Mouse (Mus musculus) small intestine, adult 2 months (tissue): ENCODE results near the gene Gm11037. TPM values are rescaled to one million over a fixed set of nuclear protein-coding genes. Genes with fewer than 3 reads are reported as not detected.

Experiments used
- H3K27ac ChIP-seq: fragments of 200-500 bp; 2 replicates; pipeline ENCODE4 v1.5.1; 2012; ENCODE audit warnings: low read depth, low read length, control low read depth, inconsistent platforms; ENCODE audit not compliant: insufficient read depth
- H3K27me3 ChIP-seq: fragments of 200-500 bp; 2 replicates; pipeline ENCODE4 v1.6.1; 2012; ENCODE audit warnings: mild to moderate bottlenecking, moderate library complexity, low read length, inconsistent platforms; ENCODE audit not compliant: control insufficient read depth, insufficient read depth
- H3K36me3 ChIP-seq: fragments of 200-500 bp; 2 replicates; pipeline ENCODE4 v1.6.1; 2012; ENCODE audit warnings: mild to moderate bottlenecking, low read length, control low read depth, inconsistent platforms; ENCODE audit not compliant: control insufficient read depth, insufficient read depth
- H3K4me1 ChIP-seq: fragments of 200-500 bp; 2 replicates; pipeline ENCODE4 v1.6.1; 2012; ENCODE audit warnings: low read length, inconsistent platforms, mixed read lengths; ENCODE audit not compliant: control insufficient read depth, insufficient read depth, insufficient read length
- H3K4me3 ChIP-seq: fragments of 200-500 bp; 2 replicates; pipeline ENCODE4 v1.5.1; 2012; ENCODE audit warnings: low read depth, mild to moderate bottlenecking, control low read depth, inconsistent platforms, low read length, moderate library complexity
- CTCF ChIP-seq: fragments of 200-500 bp; IDR thresholded peaks from 2 replicates; pipeline ENCODE4 v1.5.1; 2012; ENCODE audit warnings: low read depth, mild to moderate bottlenecking, control low read depth, inconsistent platforms, low read length, moderate library complexity, mixed read lengths; ENCODE audit not compliant: insufficient replicate concordance, insufficient read length; ENCODE audit errors: extremely low read depth
- POLR2A ChIP-seq: fragments of 200-500 bp; IDR thresholded peaks from 2 replicates; pipeline ENCODE4 v1.6.1; 2012; ENCODE audit warnings: low read depth, mild to moderate bottlenecking, control low read depth, inconsistent platforms, low read length, moderate library complexity
- WGBS: fragments of 180-500 bp; shearing (Covaris S2); methylation state at CpG from one replicate; pipeline ENCODE4 v1.1.7; 2018; 5-methylcytosine and 5-hydroxymethylcytosine counted together
- polyA plus RNA-seq: library from polyadenylated mRNA; depleted of rRNA; stranded (reverse); fragments of >200 nt; gene quantifications from 2 replicates; pipeline ENCODE4 v1.2.3, GENCODE M21; 2012

Gm11037 gene
- polyA plus RNA-seq, 1 experiment, result not detected

DNA sequence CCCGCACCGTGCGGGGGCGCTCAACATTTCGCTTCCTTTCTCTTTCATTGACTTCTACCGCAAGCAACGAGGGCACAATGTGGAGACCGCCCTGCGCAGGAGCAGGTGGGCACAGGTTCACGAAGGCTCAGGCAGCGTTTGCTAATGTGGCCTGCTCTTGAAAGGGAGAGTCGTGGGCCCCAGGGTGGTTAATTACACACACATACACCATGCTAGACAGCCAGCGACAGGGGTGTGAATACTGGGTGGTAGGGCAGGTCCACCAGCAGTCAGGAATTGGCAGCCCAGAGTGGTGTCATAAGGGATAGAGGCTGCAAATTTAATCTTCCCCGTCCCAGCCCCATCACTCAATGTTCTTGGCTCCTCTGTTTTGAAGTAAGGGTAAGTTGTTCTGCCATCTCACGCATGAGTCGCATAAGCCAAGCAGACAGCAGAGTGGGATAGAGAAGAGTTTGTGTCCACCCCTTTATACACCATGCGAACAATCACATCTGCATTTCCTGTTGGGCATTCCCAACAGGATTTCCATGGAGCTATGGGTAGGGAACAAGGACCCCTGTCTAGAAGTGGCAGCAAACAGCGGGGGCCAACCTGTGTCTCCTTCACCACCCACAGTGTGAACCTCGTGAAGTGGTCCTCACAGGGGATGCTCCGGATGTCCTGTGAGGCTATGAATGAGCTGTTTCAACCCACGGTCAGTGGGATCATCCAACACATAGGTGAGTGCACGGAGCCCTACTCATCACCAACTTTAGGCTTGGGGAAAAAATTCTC, 9.9 kb downstream of the Gm11037 start:
- peak overlapping the region; percentile 27 for H3K4me3 ChIP-seq
- peaks cover 18% of the 10 kb centered on the region for H3K4me1 ChIP-seq
- no peaks in the 10 kb centered on the region for H3K27me3 ChIP-seq
- TF ChIP-seq POLR2A (no peak), CTCF (no peak)
- H3K27ac ChIP-seq, result no peak overlapping the region
- H3K36me3 ChIP-seq, result peaks cover 12% of the 10 kb centered on the region
- 62% methylated on average over 22 of the region's 22 CpGs for WGBS

DNA sequence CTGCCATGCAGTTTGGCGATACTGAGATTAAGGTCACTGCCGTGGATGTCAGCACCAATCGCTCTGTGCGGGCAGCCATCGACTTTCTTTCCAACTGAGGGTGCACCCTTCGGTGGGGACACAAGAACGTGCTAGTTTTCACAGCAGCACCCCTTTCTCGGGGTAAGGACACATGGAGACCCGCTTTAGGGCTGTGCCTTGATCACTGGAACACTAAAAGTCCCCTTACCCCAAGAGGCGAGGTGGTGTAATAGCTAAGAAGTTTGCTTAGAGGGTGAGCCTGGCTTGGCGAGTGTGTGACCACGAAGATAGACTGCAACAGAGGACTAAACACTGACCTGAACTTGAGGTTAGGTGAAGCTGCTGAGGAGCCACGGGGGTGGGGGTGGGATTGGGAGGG, 11.8 kb downstream of the Gm11037 start:
- Histone ChIP-seq H3K27me3 (no peaks in the 10 kb centered on the region), H3K36me3 (peaks cover 22% of the 10 kb centered on the region), H3K4me3 (no peak overlapping the region), H3K4me1 (peaks cover 11% of the 10 kb centered on the region), H3K27ac (no peak overlapping the region)
- TF ChIP-seq POLR2A, result no peak
- no peak for TF ChIP-seq CTCF
- WGBS, result 80% methylated on average over 13 of the region's 13 CpGs

DNA sequence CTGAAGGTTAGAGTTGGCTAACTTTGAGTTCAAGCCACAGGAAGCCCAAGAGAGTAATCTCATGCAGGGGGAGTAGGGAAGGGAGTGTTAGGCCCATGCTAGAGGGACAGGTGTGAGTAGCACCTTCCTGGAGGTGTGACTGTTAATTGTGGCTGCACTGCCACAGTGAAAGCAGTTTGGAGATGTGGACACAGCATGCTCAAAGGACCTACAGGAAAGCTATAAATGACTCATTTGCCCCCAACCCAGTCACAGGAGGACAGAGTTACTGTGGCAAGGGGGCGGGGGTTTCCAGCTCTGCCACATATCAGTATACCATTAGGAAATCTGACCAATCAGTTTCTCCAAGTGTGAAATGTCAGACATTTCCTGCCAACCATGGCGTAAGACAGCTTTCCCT, 12.2 kb downstream of the Gm11037 start:
- peaks cover 10% of the 10 kb centered on the region for H3K4me1 ChIP-seq
- peaks cover 22% of the 10 kb centered on the region for H3K36me3 ChIP-seq
- no peak overlapping the region for H3K27ac ChIP-seq
- H3K27me3 ChIP-seq, result no peaks in the 10 kb centered on the region
- no peak for TF ChIP-seq POLR2A
- H3K4me3 ChIP-seq, result no peak overlapping the region
- WGBS, result 87% methylated on average over 2 of the region's 2 CpGs

DNA sequence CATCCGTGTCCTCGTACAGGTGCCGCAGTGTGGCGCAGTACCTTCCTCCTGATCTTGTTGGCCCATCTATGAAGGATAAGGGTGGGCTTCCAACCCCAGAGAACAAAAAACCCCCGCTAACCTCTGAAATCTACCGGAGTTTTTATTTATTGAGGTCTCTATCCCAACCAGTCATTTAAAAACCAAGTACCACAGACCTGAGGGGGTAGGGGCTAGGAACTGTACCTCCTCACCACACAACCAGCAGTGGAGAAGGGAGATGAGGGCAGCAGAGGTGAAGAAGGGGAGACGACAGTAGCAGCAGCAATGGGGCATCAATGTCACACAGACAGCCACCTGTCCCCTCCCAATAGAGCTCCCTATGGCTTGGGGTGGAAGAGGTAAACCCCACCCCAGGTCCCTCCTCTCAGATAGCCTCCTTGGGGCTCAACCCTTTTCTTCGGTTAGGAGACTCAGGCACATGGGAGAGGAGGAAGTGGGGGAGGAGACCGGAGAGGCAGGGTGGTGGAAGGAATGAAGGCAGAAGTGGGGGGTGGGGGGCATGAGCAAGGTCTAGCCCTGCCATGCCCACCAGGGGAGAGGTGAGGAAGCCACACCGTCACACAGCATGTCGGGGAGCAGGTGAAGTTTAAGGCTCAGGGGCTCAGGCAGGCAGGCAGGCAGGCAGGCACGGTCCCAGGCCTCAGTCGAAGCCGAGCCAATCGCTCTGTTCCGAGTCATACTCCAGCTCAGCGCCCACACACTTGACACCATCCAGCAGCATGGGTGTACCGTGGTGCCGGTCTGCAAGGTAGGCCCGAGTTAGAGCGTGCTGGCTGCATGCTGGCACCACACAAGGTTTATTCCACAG, 13.1 kb downstream of the Gm11037 start:
- peaks cover 7% of the 10 kb centered on the region for H3K4me1 ChIP-seq
- TF ChIP-seq POLR2A (no peak), CTCF (no peak)
- WGBS, result 86% methylated on average over 21 of the region's 21 CpGs
- no peak overlapping the region for H3K27ac ChIP-seq
- H3K4me3 ChIP-seq, result no peak overlapping the region
- H3K27me3 ChIP-seq, result no peaks in the 10 kb centered on the region
- peaks cover 24% of the 10 kb centered on the region for H3K36me3 ChIP-seq

DNA sequence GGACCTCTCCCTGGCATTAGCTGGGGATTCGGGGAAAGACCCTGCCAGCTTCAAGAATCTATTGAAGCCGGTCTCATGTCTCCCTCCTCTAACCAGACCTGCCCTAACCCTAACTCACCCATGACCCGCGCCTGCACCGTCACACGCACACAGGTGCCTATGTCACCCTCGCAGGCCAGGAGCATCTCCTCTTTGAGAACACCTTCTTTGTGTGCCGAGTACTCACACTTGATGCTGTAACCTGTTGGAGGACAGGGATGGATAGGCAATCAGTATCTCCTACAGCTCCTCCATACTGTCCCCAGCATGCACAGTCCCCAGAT, 13.7 kb downstream of the Gm11037 start:
- no peak overlapping the region for H3K4me3 ChIP-seq
- WGBS, result 96% methylated on average over 8 of the region's 8 CpGs
- H3K27me3 ChIP-seq, result no peaks in the 10 kb centered on the region
- peaks cover 7% of the 10 kb centered on the region for H3K4me1 ChIP-seq
- no peak for TF ChIP-seq POLR2A
- TF ChIP-seq CTCF, result no peak
- no peak overlapping the region for H3K27ac ChIP-seq
- peaks cover 26% of the 10 kb centered on the region for H3K36me3 ChIP-seq

DNA sequence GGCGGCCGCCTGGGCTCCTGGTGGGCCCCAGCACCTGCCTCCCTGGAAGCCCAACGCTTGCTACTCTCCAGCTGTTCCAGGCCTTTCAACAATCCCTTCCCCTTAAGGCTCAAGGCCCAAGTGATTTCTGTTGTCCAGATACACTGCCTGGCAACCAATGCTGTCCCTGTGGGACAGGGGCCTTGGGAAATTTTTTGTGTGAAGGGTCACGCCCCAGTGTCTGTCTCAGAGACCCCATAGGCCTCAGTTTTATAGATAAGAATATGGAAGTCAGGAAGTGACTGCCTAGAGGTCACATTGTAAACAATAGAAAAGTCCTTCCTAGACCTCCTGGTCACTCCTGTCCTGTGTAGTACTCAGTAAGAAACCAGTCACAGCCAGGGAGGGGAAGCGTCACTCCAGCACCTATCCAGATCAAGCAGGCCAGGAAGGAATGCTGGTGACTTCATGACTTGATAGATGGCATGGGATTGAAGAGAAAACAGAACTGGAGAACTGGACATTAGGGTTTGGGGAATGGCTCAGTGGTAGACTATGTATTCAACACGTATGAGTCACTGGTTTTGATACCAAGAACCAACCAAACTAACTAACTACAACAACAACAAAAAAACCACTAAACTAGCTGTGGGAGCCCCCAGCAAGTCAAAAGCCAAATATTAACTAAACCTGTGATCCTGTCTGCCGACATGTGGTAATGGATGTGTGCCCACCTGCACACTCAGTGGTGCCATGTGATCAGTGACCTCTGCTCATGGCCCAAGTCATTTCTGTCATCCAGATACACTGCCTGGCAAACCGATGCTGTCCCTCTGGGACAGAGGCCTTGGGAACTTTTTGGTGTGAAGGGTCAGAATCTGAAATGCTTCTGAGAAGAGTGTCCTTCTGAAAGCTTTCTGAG, 15.3 kb downstream of the Gm11037 start:
- Histone ChIP-seq H3K27ac (no peak overlapping the region), H3K4me3 (no peak overlapping the region), H3K36me3 (peaks cover 26% of the 10 kb centered on the region), H3K4me1 (no peaks in the 10 kb centered on the region), H3K27me3 (no peaks in the 10 kb centered on the region)
- 89% methylated on average over 8 of the region's 8 CpGs for WGBS
- TF ChIP-seq CTCF (no peak), POLR2A (no peak)

DNA sequence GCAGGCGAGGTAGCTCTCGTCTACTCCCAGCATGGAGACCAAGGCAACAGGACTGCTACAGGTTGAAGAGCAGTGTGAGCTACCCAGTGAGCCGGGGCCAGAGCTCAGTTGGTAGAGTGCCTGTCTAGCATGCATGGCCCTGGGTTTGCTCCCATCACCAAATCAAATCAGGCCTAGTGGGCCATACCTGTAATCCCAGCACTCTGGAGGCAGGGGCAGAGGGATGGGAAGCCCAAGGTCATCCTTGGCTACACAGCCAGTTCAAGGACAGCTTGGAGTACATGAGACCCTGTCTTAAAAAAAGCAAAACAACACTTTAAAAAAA, 15.9 kb downstream of the Gm11037 start:
- WGBS, result 96% methylated on average over 3 of the region's 3 CpGs
- TF ChIP-seq CTCF, result no peak
- TF ChIP-seq POLR2A, result no peak
- Histone ChIP-seq H3K27me3 (no peaks in the 10 kb centered on the region), H3K4me3 (no peak overlapping the region), H3K36me3 (peaks cover 26% of the 10 kb centered on the region), H3K27ac (no peak overlapping the region), H3K4me1 (no peaks in the 10 kb centered on the region)
